Mouse (Mus musculus) bone marrow, adult 2 months (tissue): ENCODE results near the gene Il22. TPM values are rescaled to one million over a fixed set of nuclear protein-coding genes. Genes with fewer than 3 reads are reported as not detected.
"Not testable (repeated sequence)": the region's sequence is repeated elsewhere in the genome, so short reads cannot be mapped to it uniquely, and the experiment has no call there.

ENCODE experiments used
- H3K27ac ChIP-seq: fragments of 200-500 bp; 2 replicates; pipeline ENCODE4 v1.5.1; 2012; ENCODE audit warnings: low read depth, mild to moderate bottlenecking, control low read depth, inconsistent platforms, low read length; ENCODE audit not compliant: control insufficient read depth, poor library complexity, insufficient read depth
- H3K4me1 ChIP-seq: fragments of 200-500 bp; 2 replicates; pipeline ENCODE4 v1.6.1; 2011; ENCODE audit warnings: low read length; ENCODE audit not compliant: control insufficient read depth, insufficient read depth
- H3K4me3 ChIP-seq: fragments of 200-500 bp; replicated peaks from 2 replicates; pipeline ENCODE3; 2011; ENCODE audit warnings: mild to moderate bottlenecking, low read depth, low read length, control low read depth; ENCODE audit not compliant: control insufficient read depth
- CTCF ChIP-seq: fragments of 200-500 bp; IDR thresholded peaks from 2 replicates; pipeline ENCODE4 v1.5.1; 2011; ENCODE audit warnings: low read length, control low read depth; ENCODE audit not compliant: control insufficient read depth, insufficient read depth
- POLR2A ChIP-seq: fragments of 200-500 bp; IDR thresholded peaks from 2 replicates; pipeline ENCODE4 v1.6.1; 2011; ENCODE audit warnings: low read depth, mild to moderate bottlenecking, control low read depth, low read length, borderline replicate concordance; ENCODE audit not compliant: control insufficient read depth
- WGBS: fragments of 180-500 bp; shearing (Covaris S2); methylation state at CpG from one replicate; pipeline ENCODE4 v1.1.7; 2018; 5-methylcytosine and 5-hydroxymethylcytosine counted together
- polyA plus RNA-seq: library from polyadenylated mRNA; stranded (reverse); fragments of >200 nt; gene quantifications from 2 replicates; pipeline ENCODE4 v1.2.4, GENCODE M21; 2011; ENCODE audit warnings: low replicate concordance; ENCODE audit not compliant: missing spikeins, insufficient read depth, insufficient read length

Gene Il22
- polyA plus RNA-seq, result not detected in 2 replicates

DNA sequence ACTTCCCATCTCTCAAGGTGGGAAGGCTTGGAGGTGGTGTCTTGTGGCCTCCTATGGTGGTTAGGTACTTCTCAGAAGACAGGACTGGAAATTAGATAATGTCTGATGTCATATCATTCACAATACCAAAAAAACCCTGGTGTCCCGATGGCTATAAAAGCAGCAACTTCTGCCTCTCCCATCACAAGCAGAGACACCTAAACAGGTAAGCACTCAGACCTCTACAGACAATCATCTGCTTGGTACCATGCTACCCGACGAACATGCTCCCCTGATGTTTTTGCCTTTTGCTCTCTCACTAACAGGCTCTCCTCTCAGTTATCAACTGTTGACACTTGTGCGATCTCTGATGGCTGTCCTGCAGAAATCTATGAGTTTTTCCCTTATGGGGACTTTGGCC lies at the start of gene Il22:
TSS of gene Il22 (plus strand) at position 301 of the 400 bp plus-strand sequence.
- 91% methylated on average over 4 of the region's 4 CpGs for WGBS
- no peak for TF ChIP-seq POLR2A
- no peak for TF ChIP-seq CTCF

DNA sequence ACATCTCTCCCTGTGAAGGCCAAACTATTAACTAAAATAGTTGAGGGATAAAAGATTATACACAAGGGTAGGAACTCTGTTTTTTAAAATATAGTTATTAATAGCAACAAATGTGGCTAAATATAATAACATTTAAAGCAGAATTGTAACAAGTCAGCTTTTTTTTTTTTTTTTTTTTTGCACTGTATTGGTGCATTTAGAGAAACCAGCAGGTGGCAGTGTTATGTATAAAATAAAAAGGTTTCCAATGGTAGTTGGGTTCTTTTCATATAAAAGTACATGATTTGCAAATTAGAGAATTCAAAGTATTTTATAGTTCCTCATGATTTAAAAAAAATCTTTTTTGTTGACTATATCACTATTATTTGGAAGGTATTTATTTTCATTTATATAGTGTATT lies 48.8 kb upstream of the Il22 start:
- TF ChIP-seq CTCF (no peak), POLR2A (no peak)
- no peak overlapping the region for H3K4me3 ChIP-seq
- no peak overlapping the region for H3K27ac ChIP-seq
- H3K4me1 ChIP-seq, result no peaks in the 10 kb centered on the region

More for the DNA sequence above, at the start of gene Il22:
- no peak within 1 kb of the TSS for H3K27ac ChIP-seq
- no peaks in the 10 kb centered on the region for H3K4me1 ChIP-seq
- H3K4me3 ChIP-seq, result no peak within 1 kb of the TSS

GRCm38 (mm10) chr10:118161131-118161530 lies 43.6 kb upstream of the Il22 start:
- 79% methylated on average over 2 of the region's 2 CpGs for WGBS
- H3K4me1 ChIP-seq, result no peaks in the 10 kb centered on the region
- H3K4me3 ChIP-seq, result no peak overlapping the region
- H3K27ac ChIP-seq, result no peak overlapping the region
- no peak for TF ChIP-seq CTCF
- no peak for TF ChIP-seq POLR2A

DNA sequence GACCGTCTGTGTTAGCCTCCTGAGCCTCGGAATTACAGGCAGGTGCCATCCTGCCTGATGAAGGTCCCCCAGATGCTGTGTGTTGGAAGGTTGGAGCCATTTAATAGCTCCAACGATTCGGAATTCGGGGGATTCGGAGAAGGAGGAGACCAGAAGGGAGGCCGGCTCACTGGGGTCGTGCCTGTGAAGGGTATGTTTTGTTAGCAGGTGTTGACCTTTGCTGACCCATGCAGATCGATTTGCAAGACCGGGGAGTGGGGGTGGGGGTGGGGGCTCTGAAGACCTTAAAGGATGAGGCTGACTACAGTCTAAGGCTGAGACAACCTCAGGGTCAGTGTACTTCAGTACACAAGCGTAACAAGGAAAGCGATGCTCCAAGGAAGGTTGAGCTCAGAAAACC lies 35.5 kb upstream of the Il22 start:
- TF ChIP-seq POLR2A, result no peak
- TF ChIP-seq CTCF, result no peak
- H3K4me1 ChIP-seq, result peaks cover 1% of the 10 kb centered on the region; the same call in 1 of the 2 replicates
- 82% methylated on average over 12 of the region's 12 CpGs for WGBS
- H3K4me3 ChIP-seq, result no peak overlapping the region
- H3K27ac ChIP-seq, result no peak overlapping the region

- H3K4me1 ChIP-seq, result peaks cover under 1% of the 10 kb centered on the region; the same call in 1 of the 2 replicates
- no peak overlapping the region for H3K4me3 ChIP-seq
- WGBS, result 4% methylated on average over 8 of the region's 8 CpGs
- no peak overlapping the region for H3K27ac ChIP-seq
- no peak for TF ChIP-seq POLR2A
- TF ChIP-seq CTCF, result no peak
These were observed 32.3 kb upstream of the Il22 start for GRCm38 (mm10) chr10:118172416-118172815.

DNA sequence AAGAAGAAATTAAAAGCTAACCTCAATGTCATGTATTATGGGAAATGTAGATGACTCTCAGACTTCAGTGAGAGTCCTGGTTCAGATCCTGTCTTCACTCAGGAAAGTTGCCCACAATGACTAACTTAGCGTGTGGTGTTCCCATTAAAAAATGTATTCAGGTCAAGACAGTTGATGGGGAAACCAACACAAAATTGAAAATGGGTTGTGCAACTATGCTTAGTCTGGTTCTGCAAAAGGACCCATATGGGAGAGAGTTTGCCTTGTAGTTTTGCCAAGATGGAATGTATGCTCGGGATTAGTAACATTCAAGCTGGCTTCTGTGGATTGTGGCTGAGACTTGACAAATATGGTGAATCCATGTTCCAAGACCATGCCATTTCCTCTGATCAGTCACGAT lies 31.9 kb upstream of the Il22 start:
- WGBS, result 67% methylated on average over 3 of the region's 3 CpGs
- H3K4me1 ChIP-seq, result no peaks in the 10 kb centered on the region
- TF ChIP-seq POLR2A (no peak), CTCF (no peak)
- H3K4me3 ChIP-seq, result no peak overlapping the region
- no peak overlapping the region for H3K27ac ChIP-seq

DNA sequence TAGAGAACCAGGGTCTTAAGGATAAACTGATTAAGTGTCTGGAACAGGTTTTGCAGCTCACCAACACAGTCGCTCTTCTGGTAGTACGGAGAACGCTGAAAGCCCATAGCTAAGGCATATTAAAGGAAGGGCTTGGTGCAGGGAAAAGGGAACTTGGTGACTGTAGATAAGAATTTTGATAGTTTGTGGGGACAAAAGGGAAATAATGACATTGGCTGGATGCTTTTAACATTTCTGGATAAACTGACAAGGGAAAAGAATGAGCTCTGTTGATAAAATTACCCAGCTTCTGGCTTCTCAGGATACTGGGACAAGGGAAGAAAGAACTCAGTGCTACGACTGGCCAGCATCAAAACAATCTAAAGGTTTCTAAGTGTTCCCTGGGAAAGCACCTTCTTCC lies 29.2 kb upstream of the Il22 start:
- H3K27ac ChIP-seq, H3K4me1 ChIP-seq, H3K4me3 ChIP-seq: not testable (repeated sequence)
- WGBS, result 21% methylated on average over 4 of the region's 4 CpGs

DNA sequence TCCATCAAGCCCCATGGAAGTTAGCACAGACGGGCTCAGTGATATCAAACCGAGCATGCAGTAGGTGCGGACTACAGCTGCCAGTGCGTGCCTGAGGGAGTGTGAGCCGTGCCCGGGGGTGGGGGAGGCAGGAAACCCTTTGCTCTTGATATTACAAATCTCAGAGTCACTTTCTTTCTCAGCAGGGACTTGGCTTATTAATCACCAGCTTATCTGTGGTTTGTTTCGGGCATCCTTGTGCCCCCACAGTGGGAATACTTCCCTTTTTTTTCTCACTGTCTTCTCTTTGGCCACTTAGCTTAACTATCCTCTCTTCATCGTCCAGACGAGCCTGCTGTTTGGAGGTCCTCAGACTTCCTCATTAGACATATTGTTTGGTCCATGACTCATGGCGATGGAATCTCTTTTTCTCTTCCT lies 26.0 kb upstream of the Il22 start:
- H3K27ac ChIP-seq, result no peak overlapping the region
- no peak overlapping the region for H3K4me3 ChIP-seq
- TF ChIP-seq POLR2A (no peak), CTCF (no peak)
- no peaks in the 10 kb centered on the region for H3K4me1 ChIP-seq
- WGBS, result 2% methylated on average over 10 of the region's 10 CpGs

GRCm38 (mm10) chr10:118179265-118179664 lies 25.5 kb upstream of the Il22 start:
- no peak for TF ChIP-seq CTCF
- WGBS, result 77% methylated on average over 11 of the region's 11 CpGs
- Histone ChIP-seq H3K4me1 (no peaks in the 10 kb centered on the region), H3K27ac (no peak overlapping the region), H3K4me3 (no peak overlapping the region)

DNA sequence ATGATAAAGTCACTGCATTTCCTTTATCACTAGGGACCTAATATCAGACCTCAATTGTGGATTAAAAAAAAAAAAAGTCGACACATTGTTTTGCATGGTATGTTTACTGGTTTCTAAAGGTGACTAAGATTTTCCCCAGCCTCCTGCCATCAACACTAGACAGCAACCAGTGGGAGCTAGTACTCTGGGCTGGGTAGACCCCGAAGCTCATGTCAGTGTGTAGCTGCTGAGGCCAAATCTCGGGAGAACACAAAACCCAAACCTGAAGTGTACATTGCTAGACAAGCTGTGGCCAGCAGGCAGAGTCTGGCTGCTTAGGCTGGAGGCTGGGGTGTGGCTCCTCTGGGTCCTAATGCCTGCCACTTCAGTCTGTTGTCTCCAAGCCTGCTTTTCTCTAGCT lies 9.6 kb upstream of the Il22 start:
- not testable (repeated sequence) for H3K4me3 ChIP-seq, H3K27ac ChIP-seq, H3K4me1 ChIP-seq
- 9% methylated on average over 3 of the region's 3 CpGs for WGBS

- 67% methylated on average over 2 of the region's 4 CpGs for WGBS
- not testable (repeated sequence) for H3K4me1 ChIP-seq, H3K27ac ChIP-seq, H3K4me3 ChIP-seq
These were observed 11.1 kb downstream of the Il22 start for GRCm38 (mm10) chr10:118215719-118216393.

DNA sequence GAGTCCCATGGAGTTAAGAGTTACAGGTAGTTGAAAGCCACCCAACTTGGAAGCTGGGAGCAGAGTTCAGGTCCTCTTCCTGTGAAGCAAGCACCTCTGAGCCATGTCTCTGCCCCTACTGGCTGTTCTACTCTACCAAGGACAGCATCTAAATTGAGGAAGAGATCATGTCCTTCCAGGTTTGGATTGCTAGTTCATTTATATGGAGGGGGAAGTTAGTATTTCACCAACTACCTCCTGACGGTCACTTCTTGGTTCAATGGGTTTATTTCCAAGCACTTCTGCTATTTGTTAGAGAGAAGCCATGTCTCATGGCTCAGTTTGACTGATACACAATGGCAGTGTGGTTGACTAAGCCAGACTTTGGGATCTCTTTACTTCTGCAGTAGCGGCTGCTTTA lies 22.9 kb downstream of the Il22 start:
- not testable (repeated sequence) for H3K4me3 ChIP-seq, H3K27ac ChIP-seq, H3K4me1 ChIP-seq
- WGBS, result 83% methylated on average over 1 of the region's 2 CpGs

DNA sequence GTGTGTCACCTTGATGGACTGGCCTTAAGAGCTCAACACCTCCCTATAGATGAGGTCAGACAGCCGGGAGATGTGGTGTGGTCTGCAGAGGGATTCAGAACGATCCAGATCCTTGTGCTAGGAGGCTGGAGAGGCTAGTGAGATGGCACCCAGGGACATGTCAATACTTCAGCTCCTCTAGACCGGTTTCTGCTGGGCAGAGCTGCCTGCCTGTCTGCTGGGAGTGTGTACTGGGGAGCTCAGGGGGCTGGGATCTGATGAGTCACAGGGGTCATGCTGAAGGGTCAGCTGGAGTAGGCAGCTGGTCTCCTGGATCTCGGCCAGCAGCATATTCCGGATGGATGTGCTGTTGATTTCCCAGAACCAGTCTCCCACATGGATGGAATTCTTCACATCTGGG lies 27.9 kb downstream of the Il22 start:
- not testable (repeated sequence) for H3K4me1 ChIP-seq, H3K4me3 ChIP-seq
- WGBS, result no CpG with 5 or more reads among the region's 5 CpGs

GRCm38 (mm10) chr10:118240680-118241079 lies 35.9 kb downstream of the Il22 start, which contains the start of gene Gm32717:
TSS of gene Gm32717 (minus strand) at chr10:118240780.
- not testable (repeated sequence) for H3K4me1 ChIP-seq, H3K27ac ChIP-seq, H3K4me3 ChIP-seq
- no CpG with 5 or more reads among the region's 13 CpGs for WGBS

More for the DNA sequence above, 27.9 kb downstream of the Il22 start:
- not testable (repeated sequence) for H3K27ac ChIP-seq
